Mouse (Mus musculus) heart, adult 8-10 months (tissue): Measurements from ENCODE around the gene Irgq. TPM values are rescaled to one million over a fixed set of nuclear protein-coding genes. Genes with fewer than 3 reads are reported as not detected.

Source experiments
- total RNA-seq, 4 experiments: library from RNA; stranded (reverse); gene quantifications; 2 replicates each; pipeline ENCODE4 v1.2.4; 2022

The Irgq gene
- total RNA-seq, 4 experiments from 2014 or later = 16.2 to 20.0 (median 18.2) TPM

Other genes with a start within 250 kb of the Irgq start
- 1 to 10 TPM; 3.0 to 5.1 (median 3.7) TPM for gene Zfp61, start 229.5 kb upstream of the Irgq start, total RNA-seq
- gene Zfp94, start 214.0 kb upstream of the Irgq start, total RNA-seq = 1 to 10 TPM; 1.1 to 2.8 (median 2.1) TPM
- gene Tescl, start 196.8 kb upstream of the Irgq start, total RNA-seq = under 1 TPM in 1 of 4 experiments, not detected in 3; 0.50 TPM
- not detected for gene Lypd5, start 181.5 kb upstream of the Irgq start, total RNA-seq
- gene Kcnn4, start 160.4 kb upstream of the Irgq start, total RNA-seq = 1 to 10 TPM in 1 of 4 experiments, under 1 TPM in 3; 0.44 to 1.3 (median 0.69) TPM
- 1 to 10 TPM; 5.9 to 8.3 (median 8.0) TPM for gene Smg9, start 131.1 kb upstream of the Irgq start, total RNA-seq
- gene Irgc1, start 78.4 kb upstream of the Irgq start, total RNA-seq = under 1 TPM in 1 of 4 experiments, not detected in 3; 0.32 TPM
- gene Plaur, start 68.2 kb upstream of the Irgq start, total RNA-seq = 1 to 10 TPM; 1.7 to 9.2 (median 2.6) TPM
- gene Cadm4, start 48.7 kb upstream of the Irgq start, total RNA-seq = 10 to 100 TPM; 16.6 to 22.0 (median 18.7) TPM
- gene Zfp428, start 23.7 kb upstream of the Irgq start, total RNA-seq = 10 to 100 TPM; 15.1 to 17.1 (median 15.6) TPM
- not detected for gene AC161166.1, start 18.2 kb upstream of the Irgq start, total RNA-seq
- not detected for gene Pinlyp, start 15.4 kb downstream of the Irgq start, total RNA-seq
- gene Xrcc1, start 15.6 kb downstream of the Irgq start, total RNA-seq = 10 to 100 TPM; 19.7 to 30.8 (median 27.1) TPM
- 10 to 100 TPM; 66.1 to 75.2 (median 70.0) TPM for gene Ethe1, start 56.9 kb downstream of the Irgq start, total RNA-seq
- under 1 TPM in 1 of 4 experiments, not detected in 3; 0.09 TPM for gene Zfp575, start 57.0 kb downstream of the Irgq start, total RNA-seq
- under 1 TPM; 0.35 to 0.83 (median 0.39) TPM for gene Phldb3, start 80.1 kb downstream of the Irgq start, total RNA-seq
- gene Lypd3, start 105.9 kb downstream of the Irgq start, total RNA-seq = not detected
- gene Tex101, start 146.0 kb downstream of the Irgq start, total RNA-seq = not detected
- gene BC049730, start 178.6 kb downstream of the Irgq start, total RNA-seq = not detected
- not detected for gene Gm4763, start 196.2 kb downstream of the Irgq start, total RNA-seq
- gene Cd177, start 229.6 kb downstream of the Irgq start, total RNA-seq = 1 to 10 TPM in 1 of 4 experiments, not detected in 3; 1.6 TPM
- not detected for gene Ceacam10, start 246.5 kb downstream of the Irgq start, total RNA-seq